10 mouse cellular contexts compared by ENCODE assay signal in the genomic region with DNA sequence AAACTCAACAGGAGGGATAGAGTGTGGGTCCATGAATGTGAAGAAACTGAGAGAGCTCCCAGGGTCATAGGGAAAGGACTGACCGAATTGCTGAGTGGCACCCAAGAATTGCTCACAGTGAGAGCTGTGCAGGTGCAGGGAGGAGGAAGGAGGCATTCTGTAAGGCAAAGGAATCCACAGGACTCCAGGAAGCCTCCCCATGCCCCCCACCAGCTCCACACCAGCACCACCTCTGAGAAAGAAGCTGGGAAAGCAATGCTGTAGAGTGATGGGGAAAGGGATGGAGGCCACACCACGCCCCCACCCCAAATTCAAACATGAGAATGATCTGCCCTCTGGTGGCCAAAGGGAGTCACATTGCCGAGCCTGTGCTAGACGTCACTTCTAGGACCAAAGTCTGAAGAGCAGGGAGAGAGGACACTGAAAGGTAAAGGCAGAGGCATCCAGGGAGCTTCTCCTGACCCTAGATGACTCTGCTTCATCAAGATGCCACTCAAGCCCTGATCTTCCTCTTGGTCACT. TPM values are rescaled to one million over a fixed set of nuclear protein-coding genes. Genes with fewer than 3 reads are reported as not detected.
DNase-seq lines count a peak whose midpoint lies in the region; ATAC-seq and TF ChIP-seq lines count a peak whose summit lies in the region.
"Had no signal": no experiment of that assay in that cellular context is flagged by ENCODE, and none has a peak within 500 bp of the region (broad histone marks: within the 10 kb centered on the region; RNA-seq: fewer than 3 reads in every experiment).

No protein-coding gene starts in this region.

- TF ChIP-seq POLR2A in testis, adult 2 months (IDR thresholded peaks at IDR 0.05; ENCODE audit: control insufficient read depth, low read depth, low read length): no peak

- H3K27me3 ChIP-seq in testis, adult 2 months (ENCODE audit: control insufficient read depth, insufficient read depth, low read length): no peaks in the 10 kb centered on the region
- no peaks in the 10 kb centered on the region for H3K27me3 ChIP-seq in forebrain, embryonic 14.5 days (replicated peaks; ENCODE audit: control insufficient read depth, insufficient read depth, low read length)
- H3K27me3 ChIP-seq in midbrain, embryonic 16.5 days (ENCODE audit: control insufficient read depth, insufficient read depth, low read depth, low read length): no peaks in the 10 kb centered on the region
- H3K27me3 ChIP-seq: limb, embryonic 12.5 days; stomach, embryonic 15.5 days had no signal

- H3K9ac ChIP-seq in forebrain, embryonic 14.5 days (ENCODE audit: low read length): peak overlapping the region; percentile 42
- H3K9ac ChIP-seq in midbrain, embryonic 16.5 days (ENCODE audit: low read depth, low read length): peak overlapping the region; percentile 40; the same call in 1 of the 2 replicates
- H3K9ac ChIP-seq: limb, embryonic 12.5 days; stomach, embryonic 15.5 days had no signal

- DNase-seq in cerebellum, postnatal 10 days: peak; percentile 88 to 90
- no peak for DNase-seq in testis, postnatal 14 days (ENCODE audit: low spot score)
- DNase-seq in forebrain, embryonic 14.5 days (ENCODE audit: low spot score): peak; percentile 89
- DNase-seq in layer of hippocampus, postnatal 25 days (ENCODE audit: extremely low spot score in 1 of 2, low spot score in 1 of 2): peak; percentile 21 to 64
- DNase-seq in thymus, postnatal 25 days: peak; percentile 74

- H3K9me3 ChIP-seq in forebrain, embryonic 14.5 days (replicated peaks; ENCODE audit: control insufficient read depth, low read length): no peaks in the 10 kb centered on the region
- H3K9me3 ChIP-seq in midbrain, embryonic 16.5 days (replicated peaks; ENCODE audit: control insufficient read depth, low read length, poor library complexity, severe bottlenecking): no peaks in the 10 kb centered on the region
- H3K9me3 ChIP-seq: limb, embryonic 12.5 days; stomach, embryonic 15.5 days had no signal

- WGBS in forebrain, embryonic 14.5 days: 24% methylated on average over 4 of the region's 4 CpGs
- WGBS in midbrain, embryonic 16.5 days: 21% methylated on average over 4 of the region's 4 CpGs

- H3K4me2 ChIP-seq in forebrain, embryonic 14.5 days (ENCODE audit: low read length): no peak overlapping the region
- no peak overlapping the region for H3K4me2 ChIP-seq in midbrain, embryonic 16.5 days (ENCODE audit: low read length)
- H3K4me2 ChIP-seq: limb, embryonic 12.5 days; stomach, embryonic 15.5 days had no signal

- no peaks in the 10 kb centered on the region for H3K36me3 ChIP-seq in testis, adult 2 months (ENCODE audit: control insufficient read depth, insufficient read depth, low read length)
- H3K36me3 ChIP-seq in forebrain, embryonic 14.5 days (ENCODE audit: control insufficient read depth, insufficient read depth, low read length): no peaks in the 10 kb centered on the region
- H3K36me3 ChIP-seq in midbrain, embryonic 16.5 days (ENCODE audit: control insufficient read depth, insufficient read depth, low read length): no peaks in the 10 kb centered on the region
- H3K36me3 ChIP-seq: limb, embryonic 12.5 days; stomach, embryonic 15.5 days had no signal

- H3K27ac ChIP-seq in testis, adult 2 months (ENCODE audit: control insufficient read depth, insufficient read depth, low read depth, low read length): no peak overlapping the region
- H3K27ac ChIP-seq in forebrain, embryonic 14.5 days (ENCODE audit: low read depth, low read length): no peak overlapping the region
- H3K27ac ChIP-seq in midbrain, embryonic 16.5 days (ENCODE audit: low read length): no peak overlapping the region
- H3K27ac ChIP-seq: limb, embryonic 12.5 days; stomach, embryonic 15.5 days had no signal

- peaks cover 2% of the 10 kb centered on the region for H3K4me1 ChIP-seq in testis, adult 2 months (ENCODE audit: control insufficient read depth, insufficient read depth, low read length)
- H3K4me1 ChIP-seq in forebrain, embryonic 14.5 days (ENCODE audit: control insufficient read depth, insufficient read depth, low read length): peaks cover 3% of the 10 kb centered on the region; the same call in 1 of the 2 replicates
- H3K4me1 ChIP-seq in midbrain, embryonic 16.5 days (ENCODE audit: control insufficient read depth, insufficient read depth, low read length): peaks cover 4% of the 10 kb centered on the region
- H3K4me1 ChIP-seq: stomach, embryonic 15.5 days had no signal

- no peak overlapping the region for H3K4me3 ChIP-seq in testis, adult 2 months (ENCODE audit: control insufficient read depth, low read depth, low read length)
- no peak overlapping the region for H3K4me3 ChIP-seq in forebrain, embryonic 14.5 days (ENCODE audit: low read depth, low read length)
- no peak overlapping the region for H3K4me3 ChIP-seq in midbrain, embryonic 16.5 days (ENCODE audit: low read depth, low read length)
- H3K4me3 ChIP-seq: limb, embryonic 12.5 days; stomach, embryonic 15.5 days had no signal

- peak; percentile 30; the same call in 1 of the 2 replicates for TF ChIP-seq CTCF in testis, adult 2 months (IDR thresholded peaks at IDR 0.05; ENCODE audit: control insufficient read depth, insufficient read depth, insufficient replicate concordance, low read depth, low read length)

- ATAC-seq in cerebellum, adult (ENCODE audit: insufficient number of reproducible peaks, low FRiP score, low TSS enrichment): no peak
- no peak for ATAC-seq in forebrain, embryonic 14.5 days
- no peak for ATAC-seq in midbrain, embryonic 16.5 days

RNA-seq across cellular contexts. Expression of gene Mark2, which starts 3.6 kb away (rescaled TPM):
- 108 and 117 TPM in 2 replicates for polyA plus RNA-seq in testis, adult 2 months (2012; rRNA removed)
- polyA plus RNA-seq in forebrain, embryonic 14.5 days (2014; fragmentation: Nextera tagmentation; extraction: Ambion mirVana): 32.6 and 38.6 TPM in 2 replicates
- total RNA-seq in layer of hippocampus, postnatal 25 days (2021): 100 to 1,000 TPM; 102 to 130 TPM
- polyA plus RNA-seq in midbrain, embryonic 16.5 days (2015; fragmentation: Nextera tagmentation; extraction: Ambion mirVana): 42.2 and 43.8 TPM in 2 replicates

RNA-seq across cellular contexts. Expression of gene Spindoc, which starts 37.5 kb away (rescaled TPM):
- polyA plus RNA-seq in testis, adult 2 months (2012; rRNA removed): 63.6 and 70.6 TPM in 2 replicates
- polyA plus RNA-seq in forebrain, embryonic 14.5 days (2014; fragmentation: Nextera tagmentation; extraction: Ambion mirVana): 33.6 and 36.2 TPM in 2 replicates
- 10 to 100 TPM; 33.8 to 35.3 TPM for total RNA-seq in layer of hippocampus, postnatal 25 days (2021)
- 30.7 and 32.3 TPM in 2 replicates for polyA plus RNA-seq in midbrain, embryonic 16.5 days (2015; fragmentation: Nextera tagmentation; extraction: Ambion mirVana)
